Mouse (Mus musculus) cerebellum, postnatal 36 days (tissue): ENCODE measurements at regions not wholly inside any gene's neighbourhood (a gene's known extent, or its start where the extent isn't known, plus 50 kb on each side); places are given as distances from the start of the nearest gene placed in this dataset.

ENCODE experiments used
- DNase-seq, 2 experiments: peaks; one replicate each; pipeline ENCODE4 v3.0.0; 2021 to 2022; ENCODE audit warnings: mixed read lengths in 2 of 2

DNA sequence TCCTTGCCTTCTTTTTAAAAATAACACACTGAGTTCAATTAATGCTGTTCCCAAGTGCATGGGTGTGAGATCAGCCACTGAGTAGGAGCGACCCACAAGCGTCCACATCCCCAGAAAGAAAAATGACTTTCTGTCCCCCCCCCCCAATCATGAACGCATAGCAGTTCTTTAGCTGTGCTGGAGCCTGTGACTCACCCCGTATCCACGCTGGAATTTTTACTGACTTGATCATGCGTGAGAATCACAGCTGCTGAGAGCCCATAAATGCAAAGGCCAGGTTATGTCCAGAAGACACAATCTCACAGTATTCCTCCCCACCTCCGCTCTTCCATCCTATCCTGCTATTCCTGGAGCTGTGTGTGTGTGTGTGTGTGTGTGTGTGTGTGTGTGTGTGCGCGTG lies 53.3 kb downstream of the Fos start:
- DNase-seq = no peak

DNA sequence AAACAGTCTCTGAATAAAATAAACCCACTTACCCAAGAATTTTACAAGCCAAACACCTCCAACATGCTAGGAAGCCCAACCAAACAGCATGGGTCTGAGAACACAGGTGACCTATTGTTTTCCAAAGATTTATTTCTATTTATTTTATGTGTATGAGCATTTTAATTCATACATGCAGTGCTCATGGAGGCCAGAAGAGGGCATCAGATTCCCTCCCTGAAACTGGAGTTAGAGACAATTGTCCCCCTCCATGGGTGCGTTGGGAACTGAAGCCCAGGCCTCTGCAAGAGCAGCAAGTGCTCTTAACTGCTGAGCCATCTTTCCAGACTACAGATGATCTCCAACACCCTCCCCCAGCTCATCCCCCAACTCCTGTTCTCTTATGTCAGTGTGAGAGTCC lies 57.9 kb downstream of the Fos start:
- DNase-seq = no peak

DNA sequence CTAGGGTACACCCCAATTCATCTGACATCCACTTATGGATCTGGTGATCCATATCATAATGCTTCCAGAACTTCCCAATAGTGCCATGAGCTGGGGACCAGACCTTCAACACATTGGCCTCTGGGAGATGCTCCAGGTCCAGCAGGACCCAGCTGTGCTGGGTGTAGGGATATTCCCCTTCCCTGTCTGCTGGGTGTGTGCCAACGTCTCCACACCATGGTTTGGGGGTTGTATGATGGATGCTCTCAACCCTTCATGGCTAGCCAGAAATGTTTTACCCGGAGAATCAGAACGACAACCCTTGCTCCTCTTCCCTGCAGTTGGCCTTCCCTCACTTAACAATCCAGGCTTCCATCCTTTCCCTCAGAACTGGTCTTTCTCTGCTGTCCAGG lies 58.5 kb downstream of the Fos start:
- no peak for DNase-seq

DNA sequence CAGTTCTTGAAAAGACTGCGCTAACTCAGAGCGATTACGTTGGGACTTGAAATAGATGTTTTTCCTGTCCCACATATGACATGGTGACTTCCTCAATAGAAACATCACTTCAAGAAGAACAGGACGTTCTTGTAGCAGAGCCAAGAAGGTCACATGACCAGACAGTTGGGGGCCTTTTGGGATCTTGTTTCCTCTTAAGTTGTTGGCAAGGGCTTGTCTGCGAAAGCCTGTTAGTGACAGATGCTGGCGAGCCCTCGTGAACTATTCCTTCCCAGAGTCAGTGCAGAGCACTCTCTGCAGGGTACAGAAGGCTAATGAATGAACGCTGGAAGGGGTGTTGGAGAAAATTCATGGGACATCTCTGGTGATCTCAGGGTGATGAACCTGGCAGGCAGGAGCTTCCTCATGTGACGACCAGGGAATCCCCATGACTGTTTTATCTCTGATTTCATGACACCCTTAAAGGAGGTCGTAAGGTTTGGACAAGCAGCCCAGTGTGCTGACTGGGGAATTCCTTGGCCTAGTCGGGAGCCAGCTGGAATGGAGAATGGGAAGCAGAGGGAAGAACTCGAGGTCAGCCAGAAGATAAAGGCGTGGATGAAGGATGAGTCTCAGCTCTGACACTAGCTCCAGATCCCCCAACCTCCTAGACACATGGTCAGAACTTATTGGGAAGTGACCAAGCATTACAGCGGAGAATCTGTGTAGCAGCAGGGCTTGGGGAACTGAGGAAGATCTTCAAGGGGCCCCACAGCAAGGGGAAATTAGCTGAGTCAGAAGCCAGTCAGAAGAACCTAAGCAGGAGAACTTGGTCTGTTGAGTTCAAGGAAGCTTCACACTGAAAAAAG lies 59.1 kb downstream of the Fos start:
- DNase-seq = peak in 1 of 2 experiments; percentile 10

DNA sequence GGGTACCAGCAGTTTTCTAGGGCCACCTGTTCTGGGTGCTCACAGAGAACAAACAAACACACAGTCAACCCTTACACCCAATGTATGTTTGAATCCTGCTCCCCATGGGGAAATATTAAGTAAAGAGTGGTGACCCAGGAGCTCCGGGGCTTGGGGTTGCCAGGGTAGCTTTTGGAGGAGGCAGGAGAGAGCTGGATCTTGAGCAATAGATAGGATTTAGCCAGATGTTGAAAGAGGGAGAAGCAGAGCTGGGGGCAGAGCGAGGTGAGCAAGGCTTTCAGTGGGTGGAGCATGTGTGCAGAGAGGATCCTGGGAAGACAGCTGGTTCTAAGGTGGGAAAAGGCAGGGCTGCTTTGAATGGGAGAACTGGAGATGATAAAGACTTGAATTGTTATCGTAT lies 59.9 kb downstream of the Fos start:
- DNase-seq = no peak

DNA sequence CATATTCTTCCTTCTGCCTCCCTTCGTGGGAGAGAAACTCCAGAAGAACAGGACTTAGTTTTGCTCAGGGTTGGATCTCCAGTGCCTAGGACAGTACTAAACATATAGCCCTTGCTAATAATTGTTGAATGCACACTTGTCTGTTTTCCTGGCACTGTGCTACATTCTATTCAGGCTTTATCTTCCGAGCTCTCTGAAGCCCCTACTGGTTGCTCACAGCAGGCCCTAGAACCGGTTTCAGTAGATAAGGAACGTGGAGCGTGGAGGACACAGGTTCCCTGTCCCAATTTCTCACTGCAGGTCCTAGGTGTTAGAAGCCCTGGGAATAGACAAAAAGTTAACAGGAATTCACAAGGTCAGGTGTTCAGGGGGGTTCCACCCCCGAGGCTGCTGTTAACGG lies 59.4 kb upstream of the Jdp2 start:
- DNase-seq = no peak

DNA sequence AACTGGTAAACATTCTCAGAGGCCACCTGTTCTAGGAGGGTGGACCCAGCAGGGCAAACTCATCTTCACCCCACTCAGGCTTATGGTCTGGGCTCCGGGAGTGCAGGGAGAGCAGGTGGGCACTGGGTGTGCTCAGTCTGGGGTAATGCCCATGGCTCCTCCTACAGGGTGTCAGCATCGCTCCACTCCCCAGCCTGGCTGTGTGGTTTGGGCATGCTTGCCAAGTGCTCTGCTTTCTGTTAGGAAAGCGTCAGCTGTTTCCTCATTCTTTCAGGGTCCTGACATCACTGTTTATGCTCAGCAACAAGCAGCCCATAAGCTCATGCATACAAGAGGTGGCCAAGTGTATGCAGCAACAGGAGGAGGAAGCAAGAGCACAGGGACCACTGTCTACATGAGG lies 57.7 kb upstream of the Jdp2 start:
- DNase-seq = no peak

DNA sequence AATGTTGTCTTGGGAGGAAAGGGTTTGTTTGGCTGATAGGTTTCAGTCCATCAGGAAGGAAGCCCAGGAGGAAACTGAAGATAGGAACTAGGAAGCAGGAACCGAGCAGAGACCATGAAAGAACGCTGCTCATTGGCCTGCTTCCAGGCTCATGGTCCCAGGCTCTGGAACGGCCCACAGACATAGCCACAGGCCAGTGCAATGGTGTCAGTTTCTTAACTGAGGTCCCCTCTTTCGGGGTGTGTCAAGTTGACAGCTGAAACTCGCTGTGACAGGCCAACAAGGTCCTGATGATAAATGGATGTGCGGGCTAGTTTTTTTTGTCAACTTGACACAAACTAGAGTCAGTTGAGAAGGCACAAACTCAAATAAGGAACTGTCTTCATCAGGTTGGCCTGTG lies 55.9 kb upstream of the Jdp2 start:
- DNase-seq = no peak

DNA sequence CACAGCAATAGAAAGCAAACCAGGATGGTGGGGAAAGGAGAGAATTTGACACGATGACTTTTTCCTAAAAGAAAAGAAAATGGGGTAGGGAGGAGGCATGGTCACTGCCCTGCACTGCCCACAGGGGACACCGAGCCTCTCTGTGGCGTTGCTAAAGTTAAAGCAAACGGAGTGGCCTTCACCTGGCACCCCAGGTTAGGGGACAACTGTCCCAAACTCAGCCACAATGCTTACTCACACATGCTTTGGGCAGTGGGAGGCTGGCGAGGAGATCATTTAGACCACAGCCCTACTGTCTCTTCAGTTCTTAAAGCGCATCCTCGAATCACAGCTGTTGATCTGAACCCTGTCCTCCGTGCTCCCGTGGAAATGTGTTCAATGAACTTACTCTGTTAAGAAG lies 55.3 kb upstream of the Jdp2 start:
- DNase-seq = no peak

DNA sequence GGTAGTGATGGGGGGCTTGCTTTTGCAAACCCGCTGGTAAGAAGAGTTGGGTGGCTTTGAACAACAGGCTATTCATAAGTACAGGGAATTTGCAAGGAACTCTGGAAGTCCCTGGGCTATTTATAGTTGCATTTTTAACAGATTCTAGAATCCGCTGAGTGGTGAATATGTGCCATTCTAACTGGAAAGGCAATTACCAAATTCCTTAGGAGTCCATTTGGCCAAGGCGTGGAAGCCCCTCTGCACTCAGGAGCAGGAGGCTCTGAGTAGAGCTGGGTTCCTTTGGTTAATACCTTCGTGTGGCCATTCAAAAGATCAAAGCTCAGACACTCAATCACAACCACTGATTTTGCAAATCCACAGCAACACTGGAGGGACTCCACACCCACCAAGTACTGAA lies 54.0 kb upstream of the Jdp2 start:
- DNase-seq = no peak

DNA sequence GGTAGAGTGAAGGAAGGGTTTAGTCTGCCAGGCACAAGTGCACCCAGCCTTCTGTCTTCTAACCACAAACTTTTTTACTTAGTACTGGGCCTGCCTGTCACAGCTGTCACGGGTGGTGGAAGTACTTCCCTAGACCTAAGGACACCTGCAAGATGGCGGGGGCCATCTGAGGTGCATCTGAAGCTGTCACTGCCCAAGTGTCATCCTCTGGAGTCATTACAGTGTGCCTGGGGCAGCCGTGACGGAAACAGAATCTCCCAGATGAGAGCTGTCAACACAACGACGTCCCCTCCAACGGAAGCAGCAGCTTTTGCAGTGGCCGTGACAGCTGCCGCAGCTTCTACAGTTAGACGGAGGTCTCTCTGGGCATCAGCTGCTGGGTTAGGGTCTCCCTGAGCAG lies 53.1 kb upstream of the Jdp2 start:
- DNase-seq = no peak

DNA sequence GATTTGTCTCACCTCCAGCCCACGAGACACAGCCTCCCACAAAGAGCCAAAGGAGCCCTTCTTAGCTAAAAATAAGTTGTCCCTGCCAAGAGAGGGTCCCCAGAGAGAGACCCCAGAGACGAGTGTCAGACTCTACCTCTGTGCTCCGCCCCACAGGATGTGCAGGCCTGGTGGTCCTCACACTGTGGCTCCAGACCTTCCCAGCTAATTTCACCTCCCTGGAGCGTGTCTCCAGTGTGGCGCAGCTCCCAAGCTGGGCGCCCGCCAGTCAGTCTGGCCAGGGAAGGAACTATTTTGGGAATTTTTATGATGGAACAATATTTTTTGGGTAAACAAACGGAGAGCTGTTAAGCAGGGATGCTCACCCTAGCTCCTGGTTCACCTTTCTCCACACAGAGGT lies 50.8 kb upstream of the Jdp2 start:
- DNase-seq = peak; percentile 17 to 31
